Mouse (Mus musculus) stomach, postnatal 0 days (tissue): ENCODE results near the gene Itga6. TPM values are rescaled to one million over a fixed set of nuclear protein-coding genes. Genes with fewer than 3 reads are reported as not detected.
A peak's percentile ranks its signal among the peaks of the same experiment; 100 is the strongest.
"Not testable (repeated sequence)": the region's sequence is repeated elsewhere in the genome, so short reads cannot be mapped to it uniquely, and the experiment has no call there.

Source experiments
- ATAC-seq: fragments of 200-750 bp; cut with Nextera tagmentation; 2 replicates; pipeline ENCODE4 v1.8.0; 2017; ENCODE audit not compliant: low FRiP score, low TSS enrichment
- DNase-seq: peaks from one replicate; pipeline ENCODE4 v3.0.0-alpha.2; 2016; ENCODE audit warnings: low spot score
- H3K27ac ChIP-seq: fragments of 300-500 bp; sonication (generic); replicated peaks from 2 replicates; pipeline ENCODE4 v1.5.1; 2014; ENCODE audit warnings: mild to moderate bottlenecking, control low read depth
- H3K27me3 ChIP-seq: fragments of 300-500 bp; sonication (generic); 2 replicates; pipeline ENCODE4 v1.6.1; 2014; ENCODE audit warnings: low read length; ENCODE audit not compliant: control insufficient read depth, insufficient read depth
- H3K36me3 ChIP-seq: fragments of 300-500 bp; sonication (generic); 2 replicates; pipeline ENCODE4 v1.6.1; 2014; ENCODE audit warnings: low read length, mixed read lengths; ENCODE audit not compliant: control insufficient read depth, insufficient read depth
- H3K4me1 ChIP-seq: fragments of 300-500 bp; sonication (generic); replicated peaks from 2 replicates; pipeline ENCODE4 v1.6.1; 2014; ENCODE audit warnings: antibody characterized with exemption; ENCODE audit not compliant: control insufficient read depth, insufficient read depth
- H3K4me2 ChIP-seq: fragments of 300-500 bp; sonication (generic); replicated peaks from 2 replicates; pipeline ENCODE4 v1.6.1; 2014; ENCODE audit warnings: low read depth, mild to moderate bottlenecking, control low read depth, moderate library complexity
- H3K4me3 ChIP-seq: fragments of 300-500 bp; sonication (generic); 2 replicates; pipeline ENCODE4 v1.5.1; 2014; ENCODE audit warnings: low read depth, low read length, control low read depth
- H3K9ac ChIP-seq: fragments of 300-500 bp; sonication (generic); 2 replicates; pipeline ENCODE4 v1.6.1; 2014; ENCODE audit warnings: mild to moderate bottlenecking, low read length, control low read depth, mixed read lengths
- H3K9me3 ChIP-seq: fragments of 300-500 bp; sonication (generic); 2 replicates; pipeline ENCODE4 v1.6.1; 2016; ENCODE audit warnings: low read length; ENCODE audit not compliant: control insufficient read depth
- CTCF ChIP-seq: IDR thresholded peaks from 2 replicates; pipeline ENCODE4 v1.5.1; 2016; ENCODE audit warnings: antibody characterized with exemption, low read depth, mild to moderate bottlenecking, moderate library complexity
- EP300 ChIP-seq: optimal IDR thresholded peaks from 2 replicates; pipeline ENCODE3; 2016; ENCODE audit warnings: antibody characterized with exemption
- WGBS: fragments of 180-500 bp; shearing (Covaris S2); extraction: QIAGEN DNeasy Blood & Tissue Kit; methylation state at CpG from one replicate; pipeline ENCODE4 v1.1.7; 2014; 5-methylcytosine and 5-hydroxymethylcytosine counted together
- polyA plus RNA-seq: library from polyadenylated mRNA; unstranded; fragments of >200 nt; fragmentation: Nextera tagmentation; extraction: Ambion mirVana; gene quantifications from 2 replicates; pipeline ENCODE4 v1.2.1, GENCODE M21; 2015

Gene Itga6
- polyA plus RNA-seq, 1 experiment from 2014 or later: 51.9 TPM

DNA sequence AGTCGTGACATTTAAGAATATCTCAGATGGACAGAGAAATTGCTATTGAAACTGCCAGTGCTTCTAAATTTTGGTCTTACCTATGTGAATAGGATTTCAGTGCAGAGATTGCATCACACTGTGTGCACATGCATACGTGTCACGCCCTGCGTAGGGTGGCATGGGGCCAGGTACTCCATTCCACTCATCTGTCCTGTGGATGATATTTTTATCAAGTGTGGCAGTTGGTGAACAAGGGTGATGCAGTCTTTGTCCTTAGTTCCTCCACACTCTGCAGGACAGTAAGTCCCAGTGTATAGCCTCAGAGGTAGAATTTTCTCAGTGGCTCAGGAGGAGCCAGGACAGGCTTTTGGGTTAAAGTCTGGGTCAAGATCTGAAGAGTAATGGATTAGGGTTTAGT lies 90.8 kb downstream of the Itga6 start:
- no peak for DNase-seq
- Histone ChIP-seq H3K4me2 (no peak overlapping the region), H3K36me3 (no peaks in the 10 kb centered on the region; the same call in 1 of the 2 replicates), H3K4me1 (no peaks in the 10 kb centered on the region), H3K9ac (no peak overlapping the region), H3K27ac (no peak overlapping the region), H3K27me3 (no peaks in the 10 kb centered on the region), H3K9me3 (no peaks in the 10 kb centered on the region), H3K4me3 (no peak overlapping the region)
- no peak for ATAC-seq
- 76% methylated on average over 4 of the region's 4 CpGs for WGBS
- TF ChIP-seq CTCF: no peak
- no peak for TF ChIP-seq EP300

DNA sequence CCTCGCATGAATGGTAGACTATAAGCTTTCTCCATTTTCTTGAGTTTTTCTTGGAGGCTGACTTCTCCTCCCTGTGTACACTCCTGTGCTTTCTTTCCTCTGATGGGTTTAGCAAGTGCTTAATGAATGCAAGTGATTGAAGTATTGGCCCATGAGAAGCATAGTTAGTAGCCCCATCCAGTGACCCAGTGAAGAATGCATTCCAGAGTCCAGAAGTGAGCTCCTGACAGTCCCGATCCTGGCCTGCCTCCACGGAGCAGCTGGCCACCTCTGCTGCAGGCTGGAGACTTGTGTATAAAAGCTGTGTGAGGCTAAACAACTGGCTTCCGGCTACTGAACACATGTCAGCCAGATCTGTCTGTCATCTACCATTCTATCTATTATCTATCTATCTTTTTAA lies 91.8 kb downstream of the Itga6 start:
- Histone ChIP-seq H3K27me3 (no peaks in the 10 kb centered on the region), H3K4me3 (no peak overlapping the region), H3K27ac (no peak overlapping the region), H3K9ac (no peak overlapping the region), H3K4me1 (no peaks in the 10 kb centered on the region), H3K36me3 (no peaks in the 10 kb centered on the region; the same call in 1 of the 2 replicates), H3K9me3 (no peaks in the 10 kb centered on the region), H3K4me2 (no peak overlapping the region)
- no peak for DNase-seq
- ATAC-seq: no peak
- WGBS: 49% methylated on average over 4 of the region's 4 CpGs
- TF ChIP-seq EP300: no peak
- no peak for TF ChIP-seq CTCF

DNA sequence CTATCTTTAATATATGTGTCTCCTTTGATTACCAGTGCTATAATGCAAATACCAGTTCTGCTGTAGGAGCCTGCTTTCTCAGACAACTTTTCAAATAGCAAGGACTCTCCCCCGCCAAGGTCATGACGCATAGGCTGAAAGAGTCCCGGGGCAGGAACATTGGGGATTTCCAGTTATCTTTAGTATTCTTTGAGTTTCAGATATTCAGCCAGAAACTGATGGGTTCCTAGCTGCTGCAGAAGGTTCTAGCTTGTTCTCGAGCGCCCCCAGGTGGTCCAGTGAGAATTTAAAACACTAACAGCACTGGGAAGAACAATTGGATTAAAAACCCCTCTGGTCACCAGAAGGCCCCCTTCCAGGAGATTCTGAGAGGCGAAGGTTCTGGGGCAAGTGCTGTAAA lies 92.4 kb downstream of the Itga6 start:
- no peak overlapping the region for H3K27ac ChIP-seq
- WGBS: 25% methylated on average over 6 of the region's 6 CpGs
- ATAC-seq: no peak
- H3K9me3 ChIP-seq: no peaks in the 10 kb centered on the region
- H3K4me2 ChIP-seq: no peak overlapping the region
- H3K9ac ChIP-seq: no peak overlapping the region
- DNase-seq: peak; percentile 76
- H3K27me3 ChIP-seq: no peaks in the 10 kb centered on the region
- no peaks in the 10 kb centered on the region for H3K4me1 ChIP-seq
- H3K4me3 ChIP-seq: no peak overlapping the region
- TF ChIP-seq CTCF (peak; percentile 77), EP300 (no peak)
- H3K36me3 ChIP-seq: no peaks in the 10 kb centered on the region; the same call in 1 of the 2 replicates

DNA sequence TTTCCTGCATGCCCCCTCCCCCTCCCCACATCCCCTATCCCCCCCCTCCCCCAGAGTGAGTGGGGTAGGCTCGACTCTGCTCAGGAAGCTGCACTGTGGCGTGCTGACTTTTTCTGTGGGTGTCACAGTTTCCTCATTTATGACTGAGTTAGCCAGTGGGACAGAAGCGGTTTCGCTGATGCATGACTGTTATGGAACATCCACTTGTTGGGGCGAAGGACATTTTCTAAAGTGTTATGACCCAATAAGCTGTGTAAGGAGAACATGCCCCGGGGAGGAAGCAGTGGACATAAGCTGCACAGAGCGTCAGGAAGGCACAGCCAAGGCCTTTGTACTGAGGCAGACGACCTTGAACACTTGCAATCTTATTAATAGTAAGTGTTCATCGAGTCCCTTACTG lies 97.9 kb downstream of the Itga6 start:
- Histone ChIP-seq H3K36me3 (peaks cover 9% of the 10 kb centered on the region; the same call in 1 of the 2 replicates), H3K4me1 (no peaks in the 10 kb centered on the region), H3K27me3 (no peaks in the 10 kb centered on the region), H3K27ac (no peak overlapping the region), H3K9me3 (no peaks in the 10 kb centered on the region), H3K4me2 (no peak overlapping the region), H3K9ac (no peak overlapping the region), H3K4me3 (no peak overlapping the region)
- TF ChIP-seq CTCF (no peak), EP300 (no peak)
- WGBS: 77% methylated on average over 9 of the region's 9 CpGs
- ATAC-seq: no peak
- no peak for DNase-seq

DNA sequence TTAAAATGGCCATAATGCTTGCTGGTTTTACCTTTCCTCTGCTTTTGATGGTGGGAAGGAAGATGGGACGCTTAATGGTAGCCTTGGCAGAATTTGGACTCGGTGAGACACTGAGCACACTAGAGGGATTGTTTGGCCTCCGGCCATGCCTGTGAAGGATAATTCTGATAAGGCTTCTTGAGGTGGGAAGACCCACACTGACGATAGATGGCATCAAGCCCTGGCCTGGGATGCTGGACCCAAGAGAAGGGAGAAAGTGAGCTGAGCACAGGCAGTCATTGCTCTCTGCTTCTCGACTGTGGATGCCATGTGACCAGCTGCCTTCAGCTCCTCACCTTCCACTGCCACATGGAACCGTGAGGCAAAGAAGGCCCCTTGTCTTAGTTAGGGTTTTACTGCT lies 99.5 kb downstream of the Itga6 start:
- Histone ChIP-seq H3K4me2 (no peak overlapping the region), H3K9ac (no peak overlapping the region), H3K9me3 (no peaks in the 10 kb centered on the region), H3K27ac (no peak overlapping the region), H3K4me3 (no peak overlapping the region), H3K4me1 (no peaks in the 10 kb centered on the region), H3K27me3 (no peaks in the 10 kb centered on the region), H3K36me3 (peaks cover 9% of the 10 kb centered on the region; the same call in 1 of the 2 replicates)
- no peak for ATAC-seq
- TF ChIP-seq CTCF: no peak
- no peak for TF ChIP-seq EP300
- DNase-seq: no peak
- 85% methylated on average over 6 of the region's 6 CpGs for WGBS

DNA sequence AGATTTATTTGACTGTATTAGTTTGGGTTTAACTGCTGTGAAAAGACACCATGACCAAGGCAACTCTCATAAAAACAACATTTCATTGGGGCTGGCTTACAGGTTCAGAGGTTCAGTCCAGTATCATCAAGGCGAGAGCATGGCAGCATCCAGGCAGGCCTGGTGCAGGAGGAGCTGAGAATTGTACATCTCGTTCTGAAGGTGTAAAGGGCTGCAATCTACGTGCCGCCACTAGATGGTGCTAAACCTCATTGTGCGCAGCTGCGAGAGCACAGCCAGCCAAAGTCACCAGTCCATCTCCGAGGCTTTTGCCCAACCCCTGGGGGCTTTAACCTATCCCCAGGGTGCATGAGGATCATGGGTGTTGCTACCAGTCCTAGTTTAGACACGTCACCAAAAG lies 106.7 kb downstream of the Itga6 start:
- not testable (repeated sequence) for DNase-seq

More for the DNA sequence above, 106.7 kb downstream of the Itga6 start:
- not testable (repeated sequence) for H3K27me3 ChIP-seq, H3K9me3 ChIP-seq, H3K4me2 ChIP-seq, ATAC-seq, H3K9ac ChIP-seq, H3K27ac ChIP-seq, H3K4me3 ChIP-seq, H3K36me3 ChIP-seq, H3K4me1 ChIP-seq
- TF ChIP-seq CTCF: peak; percentile 60
- WGBS: 5% methylated on average over 5 of the region's 8 CpGs
